Mouse (Mus musculus): ENCODE measurements around the gene Fam92b. TPM values are rescaled to one million over a fixed set of nuclear protein-coding genes. Genes with fewer than 3 reads are reported as not detected.

The Fam92b gene
- polyA plus RNA-seq, 1 experiment from 2014 or later = 0.22 TPM

GRCm38 (mm10) chr8:120143911-120144651, 33.2 kb downstream of the Fam92b start:
- 60% methylated on average over 15 of the region's 15 CpGs for WGBS
- H3K4me2 ChIP-seq (replicated peaks; ENCODE audit: low read depth, low read length) = no peak overlapping the region
- H3K4me3 ChIP-seq (ENCODE audit: low read length) = no peak overlapping the region
- no peak overlapping the region for H3K9ac ChIP-seq (replicated peaks; ENCODE audit: low read length)
- peaks cover 4% of the 10 kb centered on the region; the same call in 1 of the 2 replicates for H3K4me1 ChIP-seq (ENCODE audit: insufficient read depth, low read length)
- H3K36me3 ChIP-seq (ENCODE audit: insufficient read depth, low read length) = no peaks in the 10 kb centered on the region
- no peaks in the 10 kb centered on the region for H3K27me3 ChIP-seq (ENCODE audit: insufficient read depth, low read length)
- no peak overlapping the region for H3K27ac ChIP-seq (ENCODE audit: low read length)
- no peak for ATAC-seq (ENCODE audit: low FRiP score, low TSS enrichment)
- H3K9me3 ChIP-seq (ENCODE audit: low read length) = no peaks in the 10 kb centered on the region

GRCm38 (mm10) chr8:120140769-120141168, 36.5 kb downstream of the Fam92b start:
- H3K4me3 ChIP-seq (ENCODE audit: low read length) = no peak overlapping the region
- 58% methylated on average over 3 of the region's 3 CpGs for WGBS
- ATAC-seq (ENCODE audit: low FRiP score, low TSS enrichment) = no peak
- peaks cover 4% of the 10 kb centered on the region; the same call in 1 of the 2 replicates for H3K4me1 ChIP-seq (ENCODE audit: insufficient read depth, low read length)
- H3K9ac ChIP-seq (replicated peaks; ENCODE audit: low read length) = 0 out of 2 replicates have a peak overlapping the region, but pooled peaks have one; percentile 25
- H3K27ac ChIP-seq (ENCODE audit: low read length) = no peak overlapping the region
- no peaks in the 10 kb centered on the region for H3K9me3 ChIP-seq (ENCODE audit: low read length)
- no peaks in the 10 kb centered on the region for H3K36me3 ChIP-seq (ENCODE audit: insufficient read depth, low read length)
- no peaks in the 10 kb centered on the region for H3K27me3 ChIP-seq (ENCODE audit: insufficient read depth, low read length)
- H3K4me2 ChIP-seq (replicated peaks; ENCODE audit: low read depth, low read length) = no peak overlapping the region

- H3K27ac ChIP-seq (ENCODE audit: low read length) = no peak overlapping the region
- H3K9me3 ChIP-seq (ENCODE audit: low read length) = no peaks in the 10 kb centered on the region
- ATAC-seq (ENCODE audit: low FRiP score, low TSS enrichment) = no peak
These were observed 38.3 kb downstream of the Fam92b start for GRCm38 (mm10) chr8:120138958-120139357.

GRCm38 (mm10) chr8:120136618-120137017, 40.6 kb downstream of the Fam92b start:
- ATAC-seq (ENCODE audit: low FRiP score, low TSS enrichment) = no peak
- Histone ChIP-seq H3K4me2 (replicated peaks; ENCODE audit: low read depth, low read length) (no peak overlapping the region), H3K36me3 (ENCODE audit: insufficient read depth, low read length) (no peaks in the 10 kb centered on the region), H3K27ac (ENCODE audit: low read length) (no peak overlapping the region), H3K9ac (replicated peaks; ENCODE audit: low read length) (no peak overlapping the region), H3K9me3 (ENCODE audit: low read length) (no peaks in the 10 kb centered on the region), H3K4me3 (ENCODE audit: low read length) (no peak overlapping the region), H3K27me3 (ENCODE audit: insufficient read depth, low read length) (no peaks in the 10 kb centered on the region), H3K4me1 (ENCODE audit: insufficient read depth, low read length) (no peaks in the 10 kb centered on the region)
- 77% methylated on average over 7 of the region's 7 CpGs for WGBS

More at GRCm38 (mm10) chr8:120138958-120139357, 38.3 kb downstream of the Fam92b start:
- Histone ChIP-seq H3K4me1 (ENCODE audit: insufficient read depth, low read length) (no peaks in the 10 kb centered on the region), H3K36me3 (ENCODE audit: insufficient read depth, low read length) (no peaks in the 10 kb centered on the region), H3K4me2 (replicated peaks; ENCODE audit: low read depth, low read length) (no peak overlapping the region), H3K9ac (replicated peaks; ENCODE audit: low read length) (no peak overlapping the region), H3K27me3 (ENCODE audit: insufficient read depth, low read length) (no peaks in the 10 kb centered on the region), H3K4me3 (ENCODE audit: low read length) (no peak overlapping the region)
- WGBS = 64% methylated on average over 2 of the region's 2 CpGs

GRCm38 (mm10) chr8:120135687-120136086, 41.6 kb downstream of the Fam92b start:
- H3K27me3 ChIP-seq (ENCODE audit: insufficient read depth, low read length) = no peaks in the 10 kb centered on the region
- no peaks in the 10 kb centered on the region for H3K9me3 ChIP-seq (ENCODE audit: low read length)
- H3K4me3 ChIP-seq (ENCODE audit: low read length) = no peak overlapping the region
- 86% methylated on average over 7 of the region's 7 CpGs for WGBS
- no peaks in the 10 kb centered on the region for H3K36me3 ChIP-seq (ENCODE audit: insufficient read depth, low read length)
- H3K9ac ChIP-seq (replicated peaks; ENCODE audit: low read length) = no peak overlapping the region
- no peak for ATAC-seq (ENCODE audit: low FRiP score, low TSS enrichment)
- no peak overlapping the region for H3K4me2 ChIP-seq (replicated peaks; ENCODE audit: low read depth, low read length)
- H3K4me1 ChIP-seq (ENCODE audit: insufficient read depth, low read length) = no peaks in the 10 kb centered on the region
- H3K27ac ChIP-seq (ENCODE audit: low read length) = no peak overlapping the region

GRCm38 (mm10) chr8:120133169-120133568, 44.1 kb downstream of the Fam92b start:
- Histone ChIP-seq H3K9me3 (ENCODE audit: low read length) (no peaks in the 10 kb centered on the region), H3K9ac (replicated peaks; ENCODE audit: low read length) (no peak overlapping the region), H3K4me2 (replicated peaks; ENCODE audit: low read depth, low read length) (no peak overlapping the region), H3K4me3 (ENCODE audit: low read length) (no peak overlapping the region), H3K4me1 (ENCODE audit: insufficient read depth, low read length) (peaks cover 5% of the 10 kb centered on the region; the same call in 1 of the 2 replicates), H3K36me3 (ENCODE audit: insufficient read depth, low read length) (no peaks in the 10 kb centered on the region), H3K27me3 (ENCODE audit: insufficient read depth, low read length) (no peaks in the 10 kb centered on the region), H3K27ac (ENCODE audit: low read length) (no peak overlapping the region)
- WGBS = 71% methylated on average over 7 of the region's 7 CpGs
- no peak for ATAC-seq (ENCODE audit: low FRiP score, low TSS enrichment)

- H3K9me3 ChIP-seq (ENCODE audit: low read length) = no peaks in the 10 kb centered on the region
- no peaks in the 10 kb centered on the region for H3K27me3 ChIP-seq (ENCODE audit: insufficient read depth, low read length)
- no peak overlapping the region for H3K4me2 ChIP-seq (replicated peaks; ENCODE audit: low read depth, low read length)
- WGBS = 87% methylated on average over 8 of the region's 8 CpGs
- H3K4me3 ChIP-seq (ENCODE audit: low read length) = no peak overlapping the region
- H3K27ac ChIP-seq (ENCODE audit: low read length) = no peak overlapping the region
- no peaks in the 10 kb centered on the region for H3K36me3 ChIP-seq (ENCODE audit: insufficient read depth, low read length)
- no peak overlapping the region for H3K9ac ChIP-seq (replicated peaks; ENCODE audit: low read length)
- peaks cover 15% of the 10 kb centered on the region for H3K4me1 ChIP-seq (ENCODE audit: insufficient read depth, low read length)
- ATAC-seq (ENCODE audit: low FRiP score, low TSS enrichment) = no peak
These were observed 46.1 kb downstream of the Fam92b start for GRCm38 (mm10) chr8:120131158-120131557.

- no peaks in the 10 kb centered on the region for H3K36me3 ChIP-seq (ENCODE audit: insufficient read depth, low read length)
- no peaks in the 10 kb centered on the region for H3K9me3 ChIP-seq (ENCODE audit: low read length)
- ATAC-seq (ENCODE audit: low FRiP score, low TSS enrichment) = no peak
- no peaks in the 10 kb centered on the region for H3K27me3 ChIP-seq (ENCODE audit: insufficient read depth, low read length)
- no peak overlapping the region for H3K27ac ChIP-seq (ENCODE audit: low read length)
- H3K4me1 ChIP-seq (ENCODE audit: insufficient read depth, low read length) = peaks cover 30% of the 10 kb centered on the region
- no peak overlapping the region for H3K9ac ChIP-seq (replicated peaks; ENCODE audit: low read length)
- no peak overlapping the region for H3K4me2 ChIP-seq (replicated peaks; ENCODE audit: low read depth, low read length)
- 52% methylated on average over 4 of the region's 4 CpGs for WGBS
- H3K4me3 ChIP-seq (ENCODE audit: low read length) = no peak overlapping the region
These were observed 47.7 kb downstream of the Fam92b start for GRCm38 (mm10) chr8:120129547-120129946.

- peak; percentile 64; the same call in 1 of the 2 replicates for ATAC-seq (ENCODE audit: low FRiP score, low TSS enrichment)
These were observed 50.7 kb downstream of the Fam92b start for GRCm38 (mm10) chr8:120126357-120127161.

More at GRCm38 (mm10) chr8:120126357-120127161, 50.7 kb downstream of the Fam92b start:
- Histone ChIP-seq H3K27me3 (ENCODE audit: insufficient read depth, low read length) (no peaks in the 10 kb centered on the region), H3K36me3 (ENCODE audit: insufficient read depth, low read length) (no peaks in the 10 kb centered on the region), H3K9ac (replicated peaks; ENCODE audit: low read length) (0 out of 2 replicates have a peak overlapping the region, but pooled peaks have one; percentile 2), H3K4me3 (ENCODE audit: low read length) (no peak overlapping the region), H3K9me3 (ENCODE audit: low read length) (no peaks in the 10 kb centered on the region), H3K4me1 (ENCODE audit: insufficient read depth, low read length) (peaks cover 30% of the 10 kb centered on the region), H3K4me2 (replicated peaks; ENCODE audit: low read depth, low read length) (0 out of 2 replicates have a peak overlapping the region, but pooled peaks have one; percentile 5), H3K27ac (ENCODE audit: low read length) (peak overlapping the region; percentile 75)
- 30% methylated on average over 14 of the region's 14 CpGs for WGBS
